Mouse (Mus musculus): ENCODE measurements around the gene Vmn2r90. TPM values are rescaled to one million over a fixed set of nuclear protein-coding genes. Genes with fewer than 3 reads are reported as not detected.
"Not testable (repeated sequence)": the region's sequence is repeated elsewhere in the genome, so short reads cannot be mapped to it uniquely, and the experiment has no call there.

The Vmn2r90 gene
- polyA plus RNA-seq, 1 experiment from 2014 or later = not detected

- H3K9me3 ChIP-seq (replicated peaks; ENCODE audit: low read length) = no peaks in the 10 kb centered on the region
- H3K27me3 ChIP-seq (ENCODE audit: insufficient read depth, low read length) = no peaks in the 10 kb centered on the region
- TF ChIP-seq CTCF (IDR thresholded peaks at IDR 0.05; ENCODE audit: low read depth) = no peak
- no peak overlapping the region for H3K4me3 ChIP-seq (replicated peaks; ENCODE audit: low read depth, low read length)
- H3K36me3 ChIP-seq (ENCODE audit: insufficient read depth, low read length) = no peaks in the 10 kb centered on the region
- no peak overlapping the region for H3K4me2 ChIP-seq (ENCODE audit: low read length)
- DNase-seq (ENCODE audit: low spot score) (no peak), ATAC-seq (replicated peaks; ENCODE audit: low FRiP score, low read depth) (no peak)
- H3K27ac ChIP-seq = no peak overlapping the region
- H3K9ac ChIP-seq (ENCODE audit: low read depth, low read length) = no peak overlapping the region
- H3K4me1 ChIP-seq (replicated peaks; ENCODE audit: insufficient read depth, low read length) = no peaks in the 10 kb centered on the region
- 92% methylated on average over 1 of the region's 1 CpGs for WGBS
These were observed 35.1 kb downstream of the Vmn2r90 start for GRCm38 (mm10) chr17:17738635-17739034.

DNA sequence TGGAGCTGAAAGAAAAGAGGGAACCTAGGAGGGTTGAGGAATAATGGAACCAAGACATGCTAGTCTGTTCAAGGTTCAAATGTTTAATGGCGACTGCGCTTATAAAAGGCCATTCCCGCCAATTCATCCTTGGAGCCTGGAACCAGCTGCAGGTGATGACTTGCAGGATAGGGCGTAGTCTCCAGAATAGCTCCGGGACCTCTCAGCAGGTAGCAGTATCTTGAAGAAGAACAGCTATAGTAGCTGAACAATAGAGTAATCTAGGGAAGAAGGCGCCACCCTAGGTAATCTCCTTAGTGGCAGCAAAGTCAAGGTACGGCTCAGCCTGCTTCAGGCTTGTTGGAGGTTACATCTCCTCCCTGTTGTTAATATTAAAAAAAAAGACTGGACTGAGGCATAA lies 35.8 kb downstream of the Vmn2r90 start:
- not testable (repeated sequence) for H3K36me3 ChIP-seq (ENCODE audit: insufficient read depth, low read length); ATAC-seq (replicated peaks; ENCODE audit: low FRiP score, low read depth); H3K9me3 ChIP-seq (replicated peaks; ENCODE audit: low read length); H3K4me2 ChIP-seq (ENCODE audit: low read length); H3K9ac ChIP-seq (ENCODE audit: low read depth, low read length); H3K27ac ChIP-seq; H3K4me1 ChIP-seq (replicated peaks; ENCODE audit: insufficient read depth, low read length); DNase-seq (ENCODE audit: low spot score); H3K27me3 ChIP-seq (ENCODE audit: insufficient read depth, low read length); H3K4me3 ChIP-seq (replicated peaks; ENCODE audit: low read depth, low read length)
- 91% methylated on average over 7 of the region's 7 CpGs for WGBS

- H3K4me1 ChIP-seq (replicated peaks; ENCODE audit: insufficient read depth, low read length); H3K9ac ChIP-seq (ENCODE audit: low read depth, low read length); H3K27me3 ChIP-seq (ENCODE audit: insufficient read depth, low read length); H3K4me2 ChIP-seq (ENCODE audit: low read length); DNase-seq (ENCODE audit: low spot score); H3K9me3 ChIP-seq (replicated peaks; ENCODE audit: low read length); H3K27ac ChIP-seq; H3K36me3 ChIP-seq (ENCODE audit: insufficient read depth, low read length); H3K4me3 ChIP-seq (replicated peaks; ENCODE audit: low read depth, low read length); ATAC-seq (replicated peaks; ENCODE audit: low FRiP score, low read depth): not testable (repeated sequence)
- WGBS = 81% methylated on average over 5 of the region's 5 CpGs
These were observed 36.4 kb downstream of the Vmn2r90 start for GRCm38 (mm10) chr17:17739936-17740335.

DNA sequence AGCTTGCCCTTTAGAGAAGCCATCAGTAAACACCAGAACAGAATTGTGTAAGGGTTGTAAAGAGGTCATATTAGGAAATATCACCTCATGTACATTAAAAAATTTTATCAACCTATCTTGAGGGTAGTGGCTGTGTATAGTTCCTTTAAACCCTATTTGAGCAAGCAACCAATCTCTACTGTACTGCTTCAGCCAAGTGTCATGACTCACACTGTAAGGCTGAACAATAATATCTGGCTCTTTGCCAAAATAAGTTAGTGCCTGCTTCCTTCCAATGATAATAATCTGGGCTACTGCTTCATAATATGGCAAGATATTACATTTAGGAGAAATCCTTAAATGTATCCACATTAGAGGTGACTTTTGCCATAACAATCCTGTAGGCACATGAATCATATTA lies 38.0 kb downstream of the Vmn2r90 start:
- ATAC-seq (replicated peaks; ENCODE audit: low FRiP score, low read depth); H3K4me2 ChIP-seq (ENCODE audit: low read length); DNase-seq (ENCODE audit: low spot score); H3K4me1 ChIP-seq (replicated peaks; ENCODE audit: insufficient read depth, low read length); H3K27ac ChIP-seq; H3K9me3 ChIP-seq (replicated peaks; ENCODE audit: low read length); H3K27me3 ChIP-seq (ENCODE audit: insufficient read depth, low read length); H3K9ac ChIP-seq (ENCODE audit: low read depth, low read length); H3K36me3 ChIP-seq (ENCODE audit: insufficient read depth, low read length); H3K4me3 ChIP-seq (replicated peaks; ENCODE audit: low read depth, low read length): not testable (repeated sequence)

DNA sequence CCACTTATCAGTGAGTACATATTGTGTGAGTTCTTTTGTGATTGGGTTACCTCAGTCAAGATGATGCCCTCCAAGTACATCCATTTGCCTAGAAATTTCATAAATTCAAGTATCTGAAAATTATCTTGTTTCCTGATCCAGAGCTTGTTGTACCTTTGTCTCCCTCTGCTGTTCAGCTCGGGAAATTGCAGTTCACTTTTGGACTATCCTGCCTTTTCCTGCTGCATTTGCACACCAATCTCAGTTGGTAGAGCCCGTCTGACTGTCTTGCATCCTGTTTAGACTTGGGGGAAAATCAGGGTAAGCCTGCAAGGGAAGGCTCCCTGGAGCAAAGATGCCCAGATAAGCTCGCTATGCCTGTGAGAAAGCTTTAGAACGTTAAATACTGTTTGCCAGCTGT lies 45.8 kb downstream of the Vmn2r90 start:
- not testable (repeated sequence) for H3K27me3 ChIP-seq (ENCODE audit: insufficient read depth, low read length); ATAC-seq (replicated peaks; ENCODE audit: low FRiP score, low read depth); H3K27ac ChIP-seq; H3K36me3 ChIP-seq (ENCODE audit: insufficient read depth, low read length); H3K4me2 ChIP-seq (ENCODE audit: low read length); H3K4me1 ChIP-seq (replicated peaks; ENCODE audit: insufficient read depth, low read length); H3K4me3 ChIP-seq (replicated peaks; ENCODE audit: low read depth, low read length); H3K9me3 ChIP-seq (replicated peaks; ENCODE audit: low read length); H3K9ac ChIP-seq (ENCODE audit: low read depth, low read length)
- DNase-seq (ENCODE audit: low spot score) = peak; percentile 69
- WGBS = 2% methylated on average over 4 of the region's 4 CpGs
- TF ChIP-seq CTCF (IDR thresholded peaks at IDR 0.05; ENCODE audit: low read depth) = peak; percentile 68

GRCm38 (mm10) chr17:17762614-17763293 lies 59.2 kb downstream of the Vmn2r90 start:
- 68% methylated on average over 1 of the region's 1 CpGs for WGBS
- no peaks in the 10 kb centered on the region for H3K27me3 ChIP-seq (ENCODE audit: insufficient read depth, low read length)
- H3K4me1 ChIP-seq (replicated peaks; ENCODE audit: insufficient read depth, low read length) = no peaks in the 10 kb centered on the region
- DNase-seq (ENCODE audit: low spot score) (no peak), ATAC-seq (replicated peaks; ENCODE audit: low FRiP score, low read depth) (no peak)
- no peaks in the 10 kb centered on the region for H3K36me3 ChIP-seq (ENCODE audit: insufficient read depth, low read length)
- no peak overlapping the region for H3K4me2 ChIP-seq (ENCODE audit: low read length)
- H3K27ac ChIP-seq = no peak overlapping the region
- no peak overlapping the region for H3K9ac ChIP-seq (ENCODE audit: low read depth, low read length)
- no peak overlapping the region for H3K4me3 ChIP-seq (replicated peaks; ENCODE audit: low read depth, low read length)
- no peak for TF ChIP-seq CTCF (IDR thresholded peaks at IDR 0.05; ENCODE audit: low read depth)
- H3K9me3 ChIP-seq (replicated peaks; ENCODE audit: low read length) = no peaks in the 10 kb centered on the region

- H3K4me3 ChIP-seq (replicated peaks; ENCODE audit: low read depth, low read length) = no peak overlapping the region
- no peaks in the 10 kb centered on the region for H3K9me3 ChIP-seq (replicated peaks; ENCODE audit: low read length)
- DNase-seq (ENCODE audit: low spot score) = no peak
- no peaks in the 10 kb centered on the region for H3K36me3 ChIP-seq (ENCODE audit: insufficient read depth, low read length)
- H3K4me2 ChIP-seq (ENCODE audit: low read length) = no peak overlapping the region
- no peaks in the 10 kb centered on the region for H3K27me3 ChIP-seq (ENCODE audit: insufficient read depth, low read length)
- no peak for ATAC-seq (replicated peaks; ENCODE audit: low FRiP score, low read depth)
- H3K9ac ChIP-seq (ENCODE audit: low read depth, low read length) = no peak overlapping the region
- WGBS = 27% methylated on average over 1 of the region's 1 CpGs
- TF ChIP-seq CTCF (IDR thresholded peaks at IDR 0.05; ENCODE audit: low read depth) = no peak
- no peaks in the 10 kb centered on the region for H3K4me1 ChIP-seq (replicated peaks; ENCODE audit: insufficient read depth, low read length)
- H3K27ac ChIP-seq = no peak overlapping the region
These were observed 60.7 kb downstream of the Vmn2r90 start for GRCm38 (mm10) chr17:17764206-17764605.
